Mouse (Mus musculus): ENCODE data around the gene Hspb6. TPM values are rescaled to one million over a fixed set of nuclear protein-coding genes. Genes with fewer than 3 reads are reported as not detected.
A peak's percentile ranks its signal among the peaks of the same experiment; 100 is the strongest.

Hspb6 gene
- total RNA-seq, 2 experiments from 2014 or later = 391 to 393 TPM

DNA sequence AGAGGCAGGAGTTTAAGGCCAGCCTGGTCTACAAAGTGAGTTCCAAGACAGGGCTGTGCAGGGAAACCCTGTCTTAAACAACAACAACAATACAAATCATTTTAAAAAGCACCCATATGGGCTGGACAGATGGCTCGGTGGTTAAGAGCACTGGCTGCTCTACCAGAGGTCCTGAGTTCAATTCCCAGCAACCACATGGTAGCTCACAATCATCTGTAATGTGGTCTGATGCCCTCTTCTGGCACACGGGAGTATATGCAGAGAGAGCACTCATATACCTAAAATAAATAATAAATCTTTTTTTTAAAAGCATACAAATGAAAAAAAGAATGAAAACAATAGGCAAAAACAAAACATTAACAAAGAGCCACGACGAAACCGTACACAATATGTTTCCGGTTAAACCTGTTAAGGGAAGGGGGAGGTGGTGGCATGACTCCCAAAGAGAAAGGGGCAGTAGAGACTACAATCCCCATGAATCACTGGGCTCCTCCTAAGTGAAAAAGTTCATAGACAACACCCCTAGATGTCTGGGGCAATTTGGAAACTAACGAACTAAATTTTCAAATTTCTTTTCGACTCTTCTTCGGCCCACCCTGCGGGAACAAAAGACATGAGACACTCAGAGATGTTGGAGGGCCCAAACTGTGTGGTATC lies 405 bp upstream of the Hspb6 start:
- no peak for DNase-seq
- intact Hi-C loops (cut with DNase I) = loop anchor here (2.0 to 5.0 kb wide), 2 partner anchors 61 to 179 kb away; no protein-coding TSS in a partner anchor

DNA sequence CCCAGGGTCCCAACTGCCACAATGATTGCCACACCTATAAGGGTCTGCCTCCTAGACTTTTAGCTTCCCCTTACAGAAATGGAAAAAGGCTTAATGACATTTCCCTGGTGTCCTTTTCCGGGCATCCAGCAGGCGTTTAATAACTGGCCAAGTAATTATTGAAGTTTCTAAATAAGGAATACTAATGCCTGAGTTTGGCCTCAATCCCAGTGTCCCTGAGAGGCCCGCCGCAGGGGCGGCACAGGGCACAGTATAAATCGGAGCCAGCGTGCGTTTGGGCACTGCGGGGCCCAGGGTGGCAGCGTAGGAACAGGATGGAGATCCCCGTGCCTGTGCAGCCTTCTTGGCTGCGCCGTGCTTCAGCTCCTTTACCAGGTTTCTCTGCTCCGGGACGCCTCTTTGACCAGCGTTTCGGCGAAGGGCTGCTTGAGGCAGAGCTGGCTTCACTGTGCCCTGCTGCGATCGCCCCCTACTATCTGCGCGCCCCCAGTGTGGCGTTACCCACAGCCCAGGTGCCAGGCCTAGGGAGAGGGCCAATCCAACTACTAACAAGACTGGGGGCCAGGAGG lies 1.1 kb downstream of the Hspb6 start:
- intact Hi-C loops (cut with DNase I) = loop anchor here (5.0 kb wide), 1 partner anchor 181 kb away; no protein-coding TSS in a partner anchor
- peak; percentile 88 for DNase-seq

- intact Hi-C loops (cut with DNase I) = loop anchor here (5.0 kb wide), 1 partner anchor 182 kb away; no protein-coding TSS in a partner anchor
- DNase-seq = no peak
These were observed 2.0 kb downstream of the Hspb6 start for GRCm38 (mm10) chr7:30553810-30554584.

- intact Hi-C loops (cut with DNase I) = no loop called here
- no peak for DNase-seq
These were observed 5.0 kb downstream of the Hspb6 start for GRCm38 (mm10) chr7:30556894-30557536.

GRCm38 (mm10) chr7:30557901-30558514 lies 6.0 kb downstream of the Hspb6 start:
- DNase-seq = peak in 1 of 2 experiments; percentile 41
- intact Hi-C loops (cut with DNase I) = no loop called here

- intact Hi-C loops (cut with DNase I) = no loop called here
- DNase-seq = no peak
These were observed 6.9 kb downstream of the Hspb6 start for GRCm38 (mm10) chr7:30558656-30559442.

- intact Hi-C loops (cut with DNase I) = no loop called here
These were observed 7.5 kb downstream of the Hspb6 start, which contains the start of gene Lin37 for GRCm38 (mm10) chr7:30559443-30559954. Lin37 (minus strand) TSS chr7:30559838.

GRCm38 (mm10) chr7:30560296-30560695 lies 8.3 kb downstream of the Hspb6 start:
- intact Hi-C loops (cut with DNase I) = no loop called here

More at GRCm38 (mm10) chr7:30559443-30559954, 7.5 kb downstream of the Hspb6 start, which contains the start of gene Lin37:
- peak; percentile 98 for DNase-seq

DNA sequence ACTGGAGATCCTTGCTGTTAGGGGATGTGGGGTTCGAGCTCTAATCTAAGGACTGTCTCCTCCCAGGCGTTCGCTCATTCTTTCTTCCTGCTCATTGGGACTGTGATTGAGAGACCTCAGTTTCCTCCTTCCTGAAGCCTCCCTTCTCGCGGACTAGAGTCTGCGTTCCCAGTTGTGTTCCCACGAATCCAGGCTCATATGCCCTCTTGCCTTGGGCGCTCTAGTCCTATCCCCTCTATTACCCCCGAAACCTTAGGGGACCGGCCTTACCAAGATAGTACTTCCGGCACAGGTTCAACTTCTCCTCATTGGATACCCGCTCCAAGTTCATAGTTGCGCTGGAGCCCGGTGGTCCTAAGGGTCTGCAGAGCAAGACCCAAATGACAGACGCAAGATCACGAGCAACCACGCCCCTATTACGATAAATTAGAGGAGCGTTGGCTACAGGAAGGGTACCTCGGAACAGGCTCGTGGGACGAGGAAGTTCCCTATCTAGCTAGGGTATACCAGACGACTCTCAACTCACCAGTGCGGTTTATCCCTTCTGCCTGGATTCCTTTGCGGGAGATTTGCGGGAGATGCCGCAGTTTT lies 10.6 kb downstream of the Hspb6 start:
- no peak for DNase-seq
- intact Hi-C loops (cut with DNase I) = no loop called here

More at GRCm38 (mm10) chr7:30560296-30560695, 8.3 kb downstream of the Hspb6 start:
- no peak for DNase-seq

DNA sequence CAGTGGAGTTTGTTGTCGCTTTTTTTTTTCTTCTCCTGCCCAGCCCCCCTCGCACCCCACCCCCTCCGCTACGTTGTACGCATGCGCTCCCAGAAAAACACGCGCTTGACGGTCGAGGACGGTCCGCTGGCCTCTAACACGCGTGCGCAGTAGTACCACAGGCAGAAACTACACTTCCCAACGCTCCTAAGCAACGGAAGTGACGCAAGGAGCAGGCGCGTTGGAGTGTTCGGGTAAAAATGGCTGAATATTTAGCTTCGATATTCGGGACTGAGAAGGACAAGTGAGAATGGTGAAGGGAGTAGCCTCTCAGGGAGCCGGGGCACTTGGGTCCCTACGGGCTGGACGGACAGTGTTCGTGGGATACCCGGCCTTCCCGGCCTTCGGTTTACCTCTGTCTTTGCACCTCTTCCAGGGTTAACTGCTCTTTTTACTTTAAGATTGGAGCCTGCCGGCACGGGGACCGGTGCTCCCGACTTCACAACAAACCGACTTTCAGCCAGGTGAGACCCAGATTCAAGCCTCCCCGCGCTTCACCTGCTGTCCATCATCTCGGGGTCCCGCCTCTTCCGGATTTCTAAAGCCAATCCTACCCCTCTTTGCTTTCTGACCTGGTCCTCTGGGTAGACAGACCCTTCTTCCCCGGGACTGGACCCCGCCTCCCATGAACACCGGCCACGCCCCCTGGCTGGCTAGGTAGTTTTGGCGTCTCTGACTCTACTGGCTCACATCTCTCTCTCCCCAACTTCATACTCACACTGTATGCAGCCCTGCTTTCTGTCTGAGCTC lies 11.3 kb downstream of the Hspb6 start, which contains the start of the genes U2af1l4, Gm49396 and Psenen:
Gene U2af1l4 (plus strand): TSS at position 185 of the 789 bp plus-strand sequence.
Gene Gm49396 (plus strand): TSS at position 228 of the 789 bp plus-strand sequence.
Gene Psenen (minus strand): TSS at position 511 of the 789 bp plus-strand sequence.
- peak; percentile 98 for DNase-seq
- intact Hi-C loops (cut with DNase I) = no loop called here

DNA sequence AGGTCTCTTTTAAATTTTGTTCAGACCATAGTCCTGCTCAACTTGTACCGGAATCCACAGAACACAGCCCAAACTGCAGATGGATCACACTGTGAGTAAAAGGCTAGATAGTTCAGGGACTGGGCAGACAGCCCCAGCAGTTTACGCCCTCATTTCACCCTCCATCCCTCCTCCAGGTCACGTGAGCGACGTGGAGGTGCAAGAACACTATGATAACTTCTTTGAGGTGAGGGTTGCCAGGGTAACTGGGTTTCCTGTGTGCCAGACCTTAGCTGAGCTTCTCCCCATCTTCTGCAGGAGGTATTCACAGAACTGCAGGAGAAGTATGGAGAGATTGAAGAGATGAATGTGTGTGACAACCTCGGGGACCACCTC lies 11.9 kb downstream of the Hspb6 start:
- DNase-seq = no peak
- intact Hi-C loops (cut with DNase I) = no loop called here

GRCm38 (mm10) chr7:30564970-30565571 lies 13.1 kb downstream of the Hspb6 start, which contains the start of gene Igflr1:
Igflr1 (plus strand) TSS chr7:30565427.
- no peak for DNase-seq
- intact Hi-C loops (cut with DNase I) = loop anchor here (1.0 kb wide), 1 partner anchor 22 kb away; no protein-coding TSS in a partner anchor

DNA sequence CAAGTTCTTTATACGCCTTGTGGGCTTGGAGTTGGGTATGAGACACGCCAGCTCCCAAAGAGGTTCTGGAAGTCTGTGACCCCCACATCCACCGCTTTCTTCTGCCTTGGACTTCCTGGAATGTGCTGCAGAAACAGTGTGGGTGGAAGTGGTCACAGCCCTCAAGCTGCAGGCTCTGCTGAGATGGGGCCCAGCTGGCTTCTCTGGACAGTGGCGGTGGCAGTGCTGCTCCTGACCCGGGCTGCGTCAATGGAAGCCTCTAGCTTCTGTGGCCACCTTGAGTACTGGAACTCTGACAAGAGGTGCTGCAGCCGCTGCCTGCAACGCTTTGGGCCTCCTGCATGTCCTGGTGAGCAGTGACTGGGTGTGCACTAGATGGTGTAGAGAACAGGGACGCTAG lies 14.1 kb downstream of the Hspb6 start:
- intact Hi-C loops (cut with DNase I) = no loop called here
- no peak for DNase-seq

DNA sequence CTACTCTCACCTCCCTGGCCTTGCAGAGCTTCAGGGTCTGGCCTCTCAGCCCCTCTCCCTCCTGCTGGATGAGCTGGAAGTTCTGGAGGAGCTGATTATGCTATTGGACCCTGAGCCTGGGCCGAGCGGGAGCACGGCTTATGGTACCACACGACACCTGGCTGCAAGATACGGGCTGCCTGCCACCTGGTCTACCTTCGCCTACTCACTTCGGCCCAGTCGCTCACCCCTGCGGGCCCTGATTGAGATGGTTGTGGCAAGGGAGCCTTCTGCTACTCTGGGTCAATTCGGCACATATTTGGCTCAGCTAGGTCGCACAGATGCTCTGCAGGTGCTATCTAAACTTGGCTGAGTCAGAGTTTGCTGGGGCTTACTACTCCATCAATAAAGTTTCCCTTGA lies 15.6 kb downstream of the Hspb6 start:
- no peak for DNase-seq
- intact Hi-C loops (cut with DNase I) = no loop called here

DNA sequence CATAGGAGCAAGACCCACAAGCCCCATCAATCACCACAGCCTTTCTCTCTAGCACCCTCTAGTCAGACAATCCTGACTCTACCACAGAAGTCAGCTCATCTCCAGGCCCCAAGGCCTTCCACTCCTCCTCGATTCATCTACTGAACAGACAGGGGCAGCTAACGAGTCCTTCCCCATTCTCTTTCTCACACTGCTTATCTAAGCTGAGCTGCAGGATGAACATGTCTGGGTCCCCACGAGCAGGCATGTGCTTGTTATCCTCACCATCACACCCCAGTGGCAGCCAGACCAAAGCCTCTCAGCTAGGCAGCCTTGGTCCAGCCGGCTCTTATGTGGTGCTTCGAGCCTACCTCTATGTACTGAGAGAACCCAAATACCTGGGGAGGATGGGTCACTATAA lies 20.4 kb downstream of the Hspb6 start:
- no peak for DNase-seq
- intact Hi-C loops (cut with DNase I) = no loop called here

DNA sequence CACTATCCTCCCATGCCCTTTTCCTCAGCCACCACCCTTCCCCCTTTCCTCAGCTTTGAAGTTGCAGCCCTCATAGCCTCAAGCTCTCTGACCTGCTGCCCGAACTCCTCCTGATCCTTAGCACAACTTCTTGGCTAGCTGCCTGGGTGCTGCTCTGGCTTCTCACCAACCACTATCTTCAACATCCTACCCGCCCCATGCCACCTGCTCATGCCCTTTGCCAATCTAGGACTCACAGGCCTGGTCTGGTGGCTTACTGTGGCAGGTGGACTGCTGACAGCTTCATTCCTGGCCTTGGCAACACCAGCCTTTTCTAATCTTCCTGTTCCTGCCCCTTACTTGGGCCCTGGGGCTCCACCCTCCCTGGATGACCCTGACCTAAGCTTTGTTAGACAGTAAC lies 21.0 kb downstream of the Hspb6 start:
- DNase-seq = peak; percentile 84 to 87
- intact Hi-C loops (cut with DNase I) = no loop called here

DNA sequence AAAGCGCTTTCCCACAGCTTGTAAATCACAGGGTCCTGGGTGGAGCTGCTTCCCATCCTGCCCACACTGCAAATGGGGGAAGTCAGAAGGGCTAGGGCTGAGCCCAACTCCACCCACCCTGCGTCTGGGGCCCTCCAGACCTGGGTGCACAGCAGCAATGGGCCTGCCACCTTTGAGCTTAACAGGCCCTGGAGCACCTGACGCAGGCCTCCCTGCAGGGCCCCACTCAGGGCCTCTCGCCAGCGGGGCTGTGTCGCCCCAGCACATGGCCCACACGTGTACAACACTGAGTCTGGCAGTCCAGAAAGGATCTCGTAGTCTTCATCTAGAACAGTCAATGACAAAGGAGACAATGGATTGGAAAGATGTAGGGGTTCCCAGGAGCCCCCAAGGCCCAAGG lies 28.0 kb downstream of the Hspb6 start:
- intact Hi-C loops (cut with DNase I) = no loop called here

More for the DNA sequence above, 28.0 kb downstream of the Hspb6 start:
- DNase-seq = no peak
